Mouse (Mus musculus): ENCODE measurements around the gene Il12rb2. TPM values are rescaled to one million over a fixed set of nuclear protein-coding genes. Genes with fewer than 3 reads are reported as not detected.

The Il12rb2 gene
- polyA plus RNA-seq (2011; ENCODE audit: insufficient read depth, insufficient read length, low read depth, missing spikeins) = not detected in 2 replicates

DNA sequence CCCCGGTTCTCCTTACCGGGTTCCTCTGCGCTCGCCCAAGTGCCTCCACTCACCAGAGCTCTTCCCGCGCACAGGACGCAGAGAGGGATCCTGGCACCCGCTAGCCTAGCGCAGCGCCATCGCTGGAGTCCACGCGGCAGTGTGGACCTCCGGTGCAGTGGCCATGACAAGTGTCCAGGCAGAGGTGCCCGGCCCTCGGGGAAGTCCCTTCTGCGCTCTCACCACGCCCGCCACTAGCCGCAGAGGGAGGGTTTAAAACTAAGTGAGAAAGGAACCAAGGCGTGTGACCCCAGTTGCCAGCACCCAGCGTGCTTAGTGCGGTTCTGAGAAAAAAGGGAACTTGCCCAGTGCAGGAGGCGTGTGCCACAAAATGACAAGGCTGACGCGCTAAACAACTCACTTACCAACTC lies at the start of gene Il12rb2:
Il12rb2 (minus strand) TSS at position 207 of the 410 bp plus-strand sequence.
- H3K27me3 ChIP-seq (ENCODE audit: control insufficient read depth, insufficient read depth, low read length, poor library complexity, severe bottlenecking) = no peaks in the 10 kb centered on the region
- TF ChIP-seq EP300 (IDR thresholded peaks at IDR 0.05; ENCODE audit: insufficient read depth, low read depth, low read length) = no peak
- TF ChIP-seq CTCF (IDR thresholded peaks at IDR 0.05; ENCODE audit: low read depth, low read length) = no peak
- TF ChIP-seq POLR2A (IDR thresholded peaks at IDR 0.05; ENCODE audit: insufficient read depth, low read length) = no peak
- H3K9ac ChIP-seq (ENCODE audit: low read depth, poor library complexity, severe bottlenecking) = no peak within 1 kb of the TSS
- H3K36me3 ChIP-seq (ENCODE audit: control insufficient read depth, insufficient read depth, low read length, poor library complexity, severe bottlenecking) = no peaks in the 10 kb centered on the region
- no peaks in the 10 kb centered on the region for H3K9me3 ChIP-seq (replicated peaks; ENCODE audit: control insufficient read depth, insufficient read depth, low read length, poor library complexity, severe bottlenecking)
- no peaks in the 10 kb centered on the region for H3K4me1 ChIP-seq (ENCODE audit: control insufficient read depth, insufficient read depth, low read length)
- no peak within 1 kb of the TSS for H3K27ac ChIP-seq (ENCODE audit: insufficient read depth, low read length)
- peak within 1 kb of the TSS; percentile 21 for H3K4me3 ChIP-seq (ENCODE audit: low read depth, low read length)

DNA sequence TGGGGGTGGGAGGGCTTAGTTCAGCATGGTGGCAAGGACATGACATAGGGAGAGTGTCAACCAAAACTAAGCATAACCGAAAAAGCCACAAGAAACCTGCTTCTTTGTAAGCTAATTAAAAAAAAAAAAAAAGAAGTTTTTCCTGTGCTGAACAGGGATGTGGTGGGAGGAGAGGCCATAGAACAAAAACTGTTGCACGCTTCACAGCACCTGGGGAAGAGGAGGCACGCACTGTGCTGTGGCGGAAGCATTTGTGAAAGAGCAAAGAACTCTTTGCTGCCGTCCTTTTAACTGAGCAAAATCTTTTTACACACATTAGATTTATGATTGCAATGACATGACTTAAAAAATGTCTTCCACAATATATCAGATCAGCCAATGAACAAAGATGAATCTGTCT lies 45.8 kb upstream of the Il12rb2 start:
- Histone ChIP-seq H3K27ac (ENCODE audit: insufficient read depth, low read length) (no peak overlapping the region), H3K36me3 (ENCODE audit: control insufficient read depth, insufficient read depth, low read length, poor library complexity, severe bottlenecking) (no peaks in the 10 kb centered on the region), H3K9me3 (replicated peaks; ENCODE audit: control insufficient read depth, insufficient read depth, low read length, poor library complexity, severe bottlenecking) (no peaks in the 10 kb centered on the region), H3K9ac (ENCODE audit: low read depth, poor library complexity, severe bottlenecking) (no peak overlapping the region), H3K4me1 (ENCODE audit: control insufficient read depth, insufficient read depth, low read length) (no peaks in the 10 kb centered on the region), H3K27me3 (ENCODE audit: control insufficient read depth, insufficient read depth, low read length, poor library complexity, severe bottlenecking) (0 out of 2 replicates have a peak, but pooled peaks cover 1% of the 10 kb centered on the region), H3K4me3 (ENCODE audit: low read depth, low read length) (no peak overlapping the region)
- TF ChIP-seq CTCF (IDR thresholded peaks at IDR 0.05; ENCODE audit: low read depth, low read length) = no peak
- no peak for TF ChIP-seq EP300 (IDR thresholded peaks at IDR 0.05; ENCODE audit: insufficient read depth, low read depth, low read length)
- TF ChIP-seq POLR2A (IDR thresholded peaks at IDR 0.05; ENCODE audit: insufficient read depth, low read length) = no peak

DNA sequence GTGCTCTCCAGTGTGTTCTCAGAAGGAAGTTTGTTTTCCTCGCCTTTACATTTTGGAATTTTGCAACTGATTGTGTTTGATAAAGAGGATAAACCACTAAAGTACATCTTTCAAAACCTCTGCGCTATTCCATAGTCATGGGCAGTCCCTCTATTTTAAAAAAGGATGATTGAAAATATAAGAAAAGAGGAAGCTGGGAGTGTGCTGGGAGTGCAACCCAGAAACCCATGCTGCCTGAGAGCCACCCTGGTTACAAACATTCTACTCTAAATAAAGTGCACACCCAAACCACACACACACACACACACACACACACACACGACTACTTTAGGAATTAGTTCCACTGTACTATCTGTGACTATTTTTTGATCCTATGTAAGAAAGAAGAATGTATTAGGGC lies 40.6 kb upstream of the Il12rb2 start:
- Histone ChIP-seq H3K9ac (ENCODE audit: low read depth, poor library complexity, severe bottlenecking) (no peak overlapping the region), H3K9me3 (replicated peaks; ENCODE audit: control insufficient read depth, insufficient read depth, low read length, poor library complexity, severe bottlenecking) (no peaks in the 10 kb centered on the region), H3K4me3 (ENCODE audit: low read depth, low read length) (no peak overlapping the region), H3K4me1 (ENCODE audit: control insufficient read depth, insufficient read depth, low read length) (no peaks in the 10 kb centered on the region), H3K36me3 (ENCODE audit: control insufficient read depth, insufficient read depth, low read length, poor library complexity, severe bottlenecking) (no peaks in the 10 kb centered on the region), H3K27me3 (ENCODE audit: control insufficient read depth, insufficient read depth, low read length, poor library complexity, severe bottlenecking) (no peaks in the 10 kb centered on the region), H3K27ac (ENCODE audit: insufficient read depth, low read length) (no peak overlapping the region)
- no peak for TF ChIP-seq POLR2A (IDR thresholded peaks at IDR 0.05; ENCODE audit: insufficient read depth, low read length)
- TF ChIP-seq CTCF (IDR thresholded peaks at IDR 0.05; ENCODE audit: low read depth, low read length) = no peak

DNA sequence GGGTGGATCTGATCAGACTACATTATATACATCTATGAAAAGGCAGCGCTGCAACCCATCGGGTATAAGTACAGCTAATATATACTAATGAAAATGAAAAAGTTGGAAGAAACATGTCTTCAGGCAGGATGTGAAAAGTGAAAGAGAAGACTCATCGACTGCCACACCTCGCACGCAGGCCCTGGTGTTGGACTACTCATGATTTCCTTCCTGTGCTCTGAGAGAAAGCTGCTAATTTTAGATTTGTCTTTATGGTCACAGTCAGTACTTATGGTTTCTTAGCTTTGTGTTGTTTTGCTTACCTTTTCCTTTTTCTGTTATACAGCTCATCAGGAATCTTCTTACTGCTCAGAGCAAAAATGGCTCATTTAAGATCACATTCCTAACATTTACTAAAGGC lies 39.3 kb upstream of the Il12rb2 start:
- H3K27me3 ChIP-seq (ENCODE audit: control insufficient read depth, insufficient read depth, low read length, poor library complexity, severe bottlenecking) = no peaks in the 10 kb centered on the region

DNA sequence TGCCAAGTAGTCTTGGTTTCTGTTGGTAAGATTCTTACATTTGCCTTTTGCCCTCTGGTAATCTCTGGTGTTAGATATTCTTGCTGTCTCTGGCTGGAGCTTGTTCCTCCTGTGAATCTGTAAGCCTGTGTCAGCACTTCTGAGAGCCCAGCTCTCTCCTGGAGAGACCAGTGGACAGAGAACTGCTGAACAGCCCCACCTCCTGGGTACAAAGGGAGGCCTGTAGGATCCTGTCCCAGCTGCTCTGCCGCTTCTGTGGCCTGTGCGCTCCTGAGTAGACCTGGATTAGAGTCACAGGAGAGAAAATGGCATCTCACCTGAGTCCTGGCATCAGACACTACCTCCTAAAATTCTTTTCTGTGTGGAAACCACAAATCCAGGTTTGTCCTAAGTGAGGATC lies 37.4 kb upstream of the Il12rb2 start:
- Histone ChIP-seq H3K9me3 (replicated peaks; ENCODE audit: control insufficient read depth, insufficient read depth, low read length, poor library complexity, severe bottlenecking) (no peaks in the 10 kb centered on the region), H3K4me1 (ENCODE audit: control insufficient read depth, insufficient read depth, low read length) (no peaks in the 10 kb centered on the region), H3K36me3 (ENCODE audit: control insufficient read depth, insufficient read depth, low read length, poor library complexity, severe bottlenecking) (no peaks in the 10 kb centered on the region), H3K9ac (ENCODE audit: low read depth, poor library complexity, severe bottlenecking) (no peak overlapping the region), H3K27ac (ENCODE audit: insufficient read depth, low read length) (no peak overlapping the region), H3K27me3 (ENCODE audit: control insufficient read depth, insufficient read depth, low read length, poor library complexity, severe bottlenecking) (no peaks in the 10 kb centered on the region), H3K4me3 (ENCODE audit: low read depth, low read length) (no peak overlapping the region)
- TF ChIP-seq EP300 (IDR thresholded peaks at IDR 0.05; ENCODE audit: insufficient read depth, low read depth, low read length) (no peak), POLR2A (IDR thresholded peaks at IDR 0.05; ENCODE audit: insufficient read depth, low read length) (no peak), CTCF (IDR thresholded peaks at IDR 0.05; ENCODE audit: low read depth, low read length) (no peak)

More for the DNA sequence above, 39.3 kb upstream of the Il12rb2 start:
- no peaks in the 10 kb centered on the region for H3K9me3 ChIP-seq (replicated peaks; ENCODE audit: control insufficient read depth, insufficient read depth, low read length, poor library complexity, severe bottlenecking)
- TF ChIP-seq EP300 (IDR thresholded peaks at IDR 0.05; ENCODE audit: insufficient read depth, low read depth, low read length) = no peak
- TF ChIP-seq POLR2A (IDR thresholded peaks at IDR 0.05; ENCODE audit: insufficient read depth, low read length) = no peak
- no peak for TF ChIP-seq CTCF (IDR thresholded peaks at IDR 0.05; ENCODE audit: low read depth, low read length)
- H3K9ac ChIP-seq (ENCODE audit: low read depth, poor library complexity, severe bottlenecking) = no peak overlapping the region
- H3K4me3 ChIP-seq (ENCODE audit: low read depth, low read length) = no peak overlapping the region
- no peaks in the 10 kb centered on the region for H3K36me3 ChIP-seq (ENCODE audit: control insufficient read depth, insufficient read depth, low read length, poor library complexity, severe bottlenecking)
- H3K4me1 ChIP-seq (ENCODE audit: control insufficient read depth, insufficient read depth, low read length) = no peaks in the 10 kb centered on the region
- no peak overlapping the region for H3K27ac ChIP-seq (ENCODE audit: insufficient read depth, low read length)

DNA sequence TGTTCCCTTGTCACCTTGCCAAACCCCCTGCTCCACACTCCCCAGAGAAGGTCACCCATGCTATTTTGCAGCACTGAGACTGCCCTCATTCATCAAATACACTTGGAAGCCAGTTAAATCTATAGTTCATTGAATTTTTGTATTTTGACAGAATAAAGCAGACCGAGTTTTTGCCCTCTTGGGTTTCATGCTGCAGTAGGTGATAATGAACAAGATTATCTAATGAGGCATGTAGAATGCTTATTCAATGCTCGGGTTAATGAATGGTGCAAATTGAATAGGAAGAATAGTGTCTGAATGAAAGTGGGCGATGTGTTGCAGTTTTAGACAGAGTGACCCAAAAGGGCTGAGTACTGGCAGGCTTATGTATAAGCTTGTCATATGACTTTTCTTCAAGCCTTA lies 29.3 kb upstream of the Il12rb2 start:
- H3K9me3 ChIP-seq (replicated peaks; ENCODE audit: control insufficient read depth, insufficient read depth, low read length, poor library complexity, severe bottlenecking) = peaks cover 5% of the 10 kb centered on the region; the same call in 1 of the 2 replicates
- no peaks in the 10 kb centered on the region for H3K27me3 ChIP-seq (ENCODE audit: control insufficient read depth, insufficient read depth, low read length, poor library complexity, severe bottlenecking)
- no peak overlapping the region for H3K9ac ChIP-seq (ENCODE audit: low read depth, poor library complexity, severe bottlenecking)
- H3K36me3 ChIP-seq (ENCODE audit: control insufficient read depth, insufficient read depth, low read length, poor library complexity, severe bottlenecking) = no peaks in the 10 kb centered on the region
- no peak overlapping the region for H3K27ac ChIP-seq (ENCODE audit: insufficient read depth, low read length)
- H3K4me3 ChIP-seq (ENCODE audit: low read depth, low read length) = no peak overlapping the region
- H3K4me1 ChIP-seq (ENCODE audit: control insufficient read depth, insufficient read depth, low read length) = no peaks in the 10 kb centered on the region
- TF ChIP-seq EP300 (IDR thresholded peaks at IDR 0.05; ENCODE audit: insufficient read depth, low read depth, low read length) (no peak), POLR2A (IDR thresholded peaks at IDR 0.05; ENCODE audit: insufficient read depth, low read length) (no peak), CTCF (IDR thresholded peaks at IDR 0.05; ENCODE audit: low read depth, low read length) (no peak)

Data from ES-Bruce4 (cell line).